Mouse (Mus musculus) thymus, postnatal 10 days (tissue): ENCODE measurements around the gene Ralb.

Experiments used
- DNase-seq, 2 experiments: peaks; one replicate each; pipeline ENCODE4 v3.0.0; 2021; ENCODE audit warnings: low spot score in 2 of 2

Ralb gene

DNA sequence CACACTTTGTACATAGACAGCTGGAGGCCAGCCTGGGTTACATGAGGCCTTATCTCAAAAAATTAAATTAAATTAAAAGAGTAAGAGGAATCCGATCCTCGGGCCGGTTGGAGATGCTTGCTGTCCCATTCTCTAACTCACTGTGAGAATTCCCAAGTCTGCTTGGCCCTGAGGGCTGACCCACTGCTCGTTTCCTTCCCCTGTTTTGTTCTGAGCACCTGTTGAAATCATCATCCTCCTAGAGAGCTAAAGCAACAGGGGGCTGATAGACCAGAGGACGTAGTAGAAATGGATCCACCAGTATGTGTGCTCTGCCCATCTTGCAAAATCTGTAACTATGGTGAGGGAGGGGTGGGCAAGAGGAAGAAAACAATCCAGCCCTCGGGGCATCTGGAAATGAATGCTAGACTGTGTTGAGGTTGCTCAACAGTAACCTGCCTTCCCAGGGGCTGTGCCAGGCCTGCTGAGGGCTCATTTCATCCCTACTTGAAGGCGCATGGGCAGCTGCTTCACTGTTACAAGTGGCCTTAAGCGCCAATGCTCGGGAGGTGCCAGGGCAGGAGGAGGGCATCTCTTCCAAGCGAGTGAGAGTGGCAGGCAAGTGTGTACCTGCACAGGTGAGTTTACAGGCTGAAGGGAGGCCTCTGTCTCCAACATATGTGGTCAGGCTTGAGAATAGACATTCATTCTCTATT, 53.8 kb downstream of the Ralb start:
- DNase-seq = no peak

DNA sequence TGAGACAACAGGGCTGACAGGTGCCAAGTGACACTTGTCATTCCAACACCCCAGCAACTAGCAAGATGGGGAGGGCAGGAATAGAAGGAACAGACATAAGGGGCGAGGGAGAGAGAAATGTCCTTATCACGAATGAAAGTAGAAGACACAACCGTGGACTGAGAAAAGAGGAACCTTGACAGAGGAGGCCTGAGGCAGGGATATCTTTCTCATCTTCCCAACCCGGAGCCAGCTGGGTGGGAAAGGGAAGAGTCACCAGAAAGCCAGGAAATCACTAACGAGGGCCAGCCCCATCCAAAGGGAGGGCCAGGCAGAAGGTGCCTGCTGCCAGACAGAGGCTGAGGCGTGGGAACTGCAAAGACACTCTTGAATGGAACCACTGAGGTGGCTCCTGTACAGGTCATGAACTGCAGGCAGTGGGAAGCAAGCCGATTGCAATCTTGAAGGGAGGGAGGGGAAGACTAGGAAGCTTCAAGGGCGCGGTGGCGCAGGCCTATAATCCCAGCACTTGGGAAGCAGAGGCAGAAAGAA, 57.8 kb downstream of the Ralb start:
- no peak for DNase-seq

DNA sequence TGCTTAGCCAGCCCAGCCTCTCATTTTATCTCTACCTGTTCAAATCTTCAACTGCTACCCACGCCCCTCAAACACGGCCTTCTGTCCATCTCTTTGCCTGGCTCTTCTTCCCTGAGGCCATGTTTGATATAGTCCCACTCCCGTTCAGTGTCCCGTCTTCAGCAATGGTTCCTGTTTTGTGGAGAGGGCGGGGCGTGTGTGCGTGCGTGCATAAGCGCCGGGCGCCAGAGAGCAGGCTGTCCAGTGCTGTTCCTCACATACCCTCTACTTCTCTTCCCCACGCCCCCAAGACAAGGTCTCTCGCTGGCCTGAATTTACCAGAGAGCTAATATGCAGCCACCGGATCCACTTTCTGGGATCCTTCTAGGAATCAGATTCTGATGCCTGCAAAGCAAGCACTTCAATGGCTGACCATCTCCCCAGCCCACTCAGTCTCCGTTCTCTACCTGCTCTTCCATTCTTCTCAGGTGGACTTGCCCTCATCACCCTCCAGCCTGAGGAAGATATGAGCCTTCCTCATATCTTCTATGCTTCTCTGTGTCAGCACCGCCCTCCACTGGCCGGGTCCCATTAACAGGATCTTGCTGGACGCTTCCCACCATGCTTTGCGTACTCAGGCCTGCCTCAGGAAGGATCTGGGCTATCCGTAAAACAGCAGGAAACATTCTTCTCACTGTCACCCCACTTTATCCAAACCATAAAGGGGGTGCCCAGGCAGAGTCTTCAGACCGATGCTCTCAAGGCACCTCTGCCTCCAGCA, 60.8 kb downstream of the Ralb start:
- DNase-seq = no peak

DNA sequence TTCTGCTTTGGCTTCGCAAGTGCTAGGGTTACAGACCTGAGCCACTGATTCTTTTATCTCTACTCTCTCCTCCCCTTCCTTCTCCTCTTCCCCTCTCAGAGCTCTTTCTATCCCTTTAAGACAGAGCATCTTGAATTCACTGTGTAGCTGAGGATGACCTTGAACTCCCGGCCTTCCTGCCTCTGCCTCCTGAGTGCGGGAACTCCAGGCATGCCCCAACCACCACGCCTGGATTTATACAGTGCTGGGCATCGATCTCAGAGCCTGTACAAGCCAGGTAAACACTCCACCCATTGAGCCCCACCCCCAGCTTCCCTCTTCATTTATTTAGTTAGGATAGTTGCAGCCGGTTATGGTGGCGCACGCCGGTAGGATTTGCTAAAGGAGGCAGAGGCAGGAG, 61.7 kb downstream of the Ralb start:
- DNase-seq = no peak

DNA sequence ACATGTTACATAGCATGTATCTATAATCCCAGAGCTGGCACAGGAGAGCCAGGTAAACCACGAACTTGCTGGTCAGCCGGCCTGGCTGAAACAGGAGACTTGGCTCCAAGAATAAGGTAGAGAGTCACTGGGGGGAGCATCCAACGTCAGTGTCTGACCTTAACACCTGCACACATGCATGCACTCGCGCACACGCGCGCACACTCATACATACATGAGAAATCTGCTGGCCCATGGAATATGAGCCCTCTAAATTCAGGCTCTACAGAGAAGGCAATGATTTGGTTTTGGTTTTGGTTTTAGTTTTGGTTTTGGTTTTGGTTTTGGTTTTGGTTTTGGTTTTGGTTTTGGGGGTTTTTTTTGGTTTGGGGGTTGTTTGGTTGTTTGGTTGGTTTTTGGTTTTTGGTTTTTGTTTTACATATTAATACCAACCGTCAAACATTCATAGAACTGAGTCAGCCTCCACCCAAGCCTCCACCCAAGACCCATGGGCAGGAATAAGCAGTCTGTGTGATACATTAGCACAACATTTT, 66.4 kb downstream of the Ralb start:
- no peak for DNase-seq

DNA sequence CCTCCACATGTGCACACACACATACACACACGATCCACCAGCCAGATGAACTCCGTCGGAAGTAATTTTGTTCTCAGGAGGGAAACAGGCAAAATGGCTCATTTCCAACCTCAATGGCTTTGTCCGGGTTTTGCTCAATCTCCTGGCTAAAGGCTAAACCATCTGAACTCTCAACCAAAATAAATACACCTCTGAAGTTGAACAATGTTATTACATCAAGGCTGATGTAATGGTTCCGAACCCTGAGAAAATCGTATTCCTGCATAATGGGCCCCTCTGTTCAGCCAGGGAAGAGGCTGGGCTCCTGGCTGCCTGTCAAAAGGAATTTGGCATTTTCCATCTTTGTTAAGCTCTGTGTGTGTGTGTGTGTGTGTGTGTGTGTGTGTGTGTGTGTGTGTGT, 67.2 kb downstream of the Ralb start:
- no peak for DNase-seq

DNA sequence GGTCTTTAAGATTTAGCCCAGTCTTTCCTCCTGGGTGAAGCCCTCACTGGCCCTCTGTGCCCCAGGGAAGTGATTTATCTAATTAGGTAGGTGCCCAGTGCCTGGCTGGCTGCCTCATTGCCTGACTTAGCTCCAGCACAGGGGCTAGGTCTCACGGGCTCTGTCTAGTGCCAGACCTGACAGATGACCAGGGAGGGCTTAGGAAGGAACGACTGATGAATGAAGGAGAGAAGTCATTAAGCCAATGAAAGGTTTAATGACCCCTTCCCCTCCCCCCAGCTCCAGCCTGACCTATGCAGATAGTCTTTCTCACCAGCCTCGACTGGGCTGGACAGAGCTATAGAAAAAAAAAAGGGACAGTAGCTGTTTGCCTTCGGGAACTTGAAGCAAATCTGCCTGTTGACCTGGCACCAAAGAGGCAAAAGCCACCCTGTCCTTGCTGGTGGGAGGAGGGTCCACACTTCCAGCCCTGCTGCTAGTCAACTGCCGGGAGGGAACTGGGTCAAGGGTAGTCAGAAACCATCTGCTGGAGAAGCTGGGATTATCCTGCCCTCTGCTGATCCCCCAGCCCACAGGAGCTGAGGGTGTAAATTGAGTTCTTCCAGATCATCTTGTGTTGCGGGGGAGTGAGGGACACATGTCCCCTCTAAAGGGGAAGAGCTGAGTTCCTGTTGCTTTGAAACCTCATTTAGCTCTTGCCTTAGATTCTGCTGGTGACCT, 80.3 kb downstream of the Ralb start:
- DNase-seq = no peak

DNA sequence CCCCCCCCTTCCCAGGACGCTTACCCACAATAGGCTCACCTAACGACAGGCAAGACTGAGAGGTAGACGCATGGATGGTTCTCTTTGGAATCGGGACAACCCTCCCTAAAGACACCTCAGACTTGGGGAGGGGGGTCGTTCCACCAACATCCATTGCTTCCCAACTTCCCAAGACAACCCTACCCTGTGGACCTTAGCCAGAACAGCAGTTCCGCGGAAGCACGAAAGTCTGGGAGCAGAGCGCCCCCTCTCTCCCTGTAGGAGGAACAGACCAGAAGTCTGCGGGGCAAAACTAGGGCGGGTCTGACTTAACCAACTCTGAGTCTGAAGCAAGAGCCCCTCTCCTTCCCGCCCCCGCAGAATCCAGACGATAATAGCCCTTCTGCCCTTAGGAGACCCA, 81.1 kb downstream of the Ralb start:
- no peak for DNase-seq

DNA sequence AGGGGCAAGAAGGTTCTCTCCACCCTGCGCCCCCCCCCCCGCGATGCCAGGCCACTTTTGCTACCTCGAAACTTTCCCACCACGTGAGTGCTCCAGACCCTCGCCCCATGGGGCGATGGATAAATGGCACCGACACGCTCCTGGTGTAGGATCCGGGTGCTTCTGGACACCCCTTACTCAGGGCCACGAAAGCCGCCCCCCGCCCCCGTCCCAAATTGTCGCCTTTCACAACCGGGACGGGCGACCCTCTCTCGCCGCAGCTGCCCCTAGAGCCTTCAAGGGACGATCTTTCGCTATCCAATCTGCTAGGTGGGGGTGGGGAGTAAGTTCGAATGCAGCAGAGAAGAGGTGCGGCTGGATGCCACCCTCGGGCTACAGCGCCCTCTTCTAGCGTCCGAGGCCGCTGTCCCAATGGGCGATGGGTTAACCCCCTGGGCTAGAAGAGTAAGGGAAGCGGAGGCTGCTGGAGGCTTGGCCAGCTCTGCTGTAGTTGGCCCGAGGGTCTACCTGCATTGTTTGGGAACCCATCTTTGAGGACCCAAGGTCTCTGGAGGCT, 82.1 kb downstream of the Ralb start:
- no peak for DNase-seq

DNA sequence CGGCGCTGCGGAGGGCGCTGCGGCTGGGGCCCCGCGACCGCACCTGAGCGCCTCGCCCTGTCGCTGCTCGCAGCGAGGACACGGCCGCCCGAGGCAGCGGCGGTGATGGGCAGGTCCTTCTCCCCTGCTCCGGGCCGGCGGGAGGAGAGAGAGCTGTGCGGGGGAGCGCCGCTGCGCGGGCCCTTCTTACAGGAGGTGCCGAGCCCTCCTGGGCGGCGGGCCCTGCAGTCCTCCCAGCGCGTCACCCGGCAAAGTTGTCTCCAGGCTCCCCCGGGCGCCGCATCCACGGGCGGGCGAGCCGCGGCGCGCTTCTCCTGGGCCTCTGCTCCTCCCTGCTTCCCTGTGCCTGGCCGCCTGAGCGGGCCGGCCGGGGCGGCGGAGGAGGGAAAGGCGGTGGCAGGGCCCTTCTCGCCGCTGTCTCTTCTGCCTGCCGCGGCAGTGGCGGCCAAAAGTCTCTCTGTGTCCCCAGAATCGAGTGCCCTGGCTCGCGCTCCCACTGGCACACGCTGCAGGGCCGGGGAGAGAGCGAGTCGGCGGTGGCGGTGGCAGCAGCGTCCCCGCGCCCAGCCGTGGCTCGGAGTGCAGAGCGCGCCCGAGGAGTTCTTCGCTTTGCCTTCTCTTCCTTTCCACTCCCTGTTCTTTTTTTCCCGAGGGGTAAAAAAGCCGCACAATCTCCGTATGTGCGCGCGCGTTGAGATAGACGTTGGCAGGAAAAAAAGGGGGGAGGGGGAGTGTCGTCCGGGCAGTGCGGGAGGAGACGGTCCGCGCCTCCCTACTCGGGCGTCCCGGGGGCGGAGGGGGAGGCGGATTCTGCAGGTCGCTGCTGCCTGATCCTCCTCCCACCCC, 82.8 kb downstream of the Ralb start, which contains the start of gene Inhbb:
Gene Inhbb, minus strand, starts transcription at position 673 of the 846 bp plus-strand sequence.
- no peak for DNase-seq

DNA sequence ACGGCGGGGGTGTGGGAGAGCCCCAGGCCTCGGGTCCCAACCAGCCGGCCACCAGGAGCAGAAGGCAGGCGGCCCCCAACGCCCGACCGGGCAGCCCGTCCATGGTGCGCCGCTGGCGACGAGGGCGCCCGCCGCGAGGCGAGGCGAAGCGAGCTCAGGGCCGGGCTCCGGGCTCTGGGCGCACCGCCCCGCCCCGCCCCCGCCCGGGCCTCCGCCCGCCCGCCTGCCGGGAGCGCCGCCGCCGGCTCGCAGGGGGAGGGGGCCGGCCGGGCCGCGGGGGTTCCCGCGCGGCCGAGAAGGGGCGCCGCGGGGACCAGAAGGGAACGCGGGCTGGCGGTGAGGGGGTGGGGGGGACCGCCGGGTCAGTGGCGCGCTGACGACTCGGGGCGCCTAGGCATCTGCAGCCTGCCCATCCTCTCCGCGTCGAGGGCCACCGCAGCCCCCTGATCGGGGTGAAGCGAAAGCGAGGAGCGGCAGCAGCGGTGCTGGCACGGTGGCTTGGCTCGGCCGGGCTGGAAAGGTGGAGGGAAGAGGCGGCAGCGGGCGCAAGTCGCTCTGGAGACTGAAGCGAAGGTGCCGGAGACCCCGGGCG, 83.5 kb downstream of the Ralb start:
- no peak for DNase-seq
